Mouse (Mus musculus): ENCODE measurements around the gene Jade2. TPM values are rescaled to one million over a fixed set of nuclear protein-coding genes. Genes with fewer than 3 reads are reported as not detected.
A peak's percentile ranks its signal among the peaks of the same experiment; 100 is the strongest.

The Jade2 gene
- total RNA-seq (2021), result 10 to 100 TPM in 1 of 2 experiments, 1 to 10 TPM in 1; 9.2 to 11.1 TPM

- intact Hi-C loops (cut with DNase I), result no loop called here
- peak; percentile 65 to 76 for DNase-seq
These were observed at the start of gene Jade2 for GRCm38 (mm10) chr11:51857081-51857671. TSS of gene Jade2 (minus strand) at chr11:51857653.

- no peak for DNase-seq
- intact Hi-C loops (cut with DNase I), result no loop called here
These were observed 46.8 kb upstream of the Jade2 start for GRCm38 (mm10) chr11:51904224-51904623.

DNA sequence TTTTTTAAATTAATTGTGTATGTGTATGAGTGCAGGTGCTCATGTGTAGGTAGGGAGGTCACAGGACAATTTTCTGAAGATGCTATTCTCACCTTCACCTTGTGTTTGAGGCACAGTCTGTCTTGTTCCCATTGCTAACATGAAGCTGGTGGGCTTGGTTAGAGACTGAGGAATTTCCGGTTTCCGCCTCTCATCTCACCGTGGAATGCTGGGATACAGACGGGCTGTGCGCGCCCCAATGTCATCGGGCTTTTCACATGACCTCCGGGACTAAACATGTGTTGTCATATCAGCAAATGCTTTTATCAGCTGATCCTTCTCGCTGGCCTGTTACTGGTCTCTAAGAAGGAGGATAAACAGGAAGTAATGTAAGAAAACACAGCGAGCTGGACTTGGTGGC, 42.2 kb upstream of the Jade2 start:
- DNase-seq, result no peak
- intact Hi-C loops (cut with DNase I), result no loop called here

DNA sequence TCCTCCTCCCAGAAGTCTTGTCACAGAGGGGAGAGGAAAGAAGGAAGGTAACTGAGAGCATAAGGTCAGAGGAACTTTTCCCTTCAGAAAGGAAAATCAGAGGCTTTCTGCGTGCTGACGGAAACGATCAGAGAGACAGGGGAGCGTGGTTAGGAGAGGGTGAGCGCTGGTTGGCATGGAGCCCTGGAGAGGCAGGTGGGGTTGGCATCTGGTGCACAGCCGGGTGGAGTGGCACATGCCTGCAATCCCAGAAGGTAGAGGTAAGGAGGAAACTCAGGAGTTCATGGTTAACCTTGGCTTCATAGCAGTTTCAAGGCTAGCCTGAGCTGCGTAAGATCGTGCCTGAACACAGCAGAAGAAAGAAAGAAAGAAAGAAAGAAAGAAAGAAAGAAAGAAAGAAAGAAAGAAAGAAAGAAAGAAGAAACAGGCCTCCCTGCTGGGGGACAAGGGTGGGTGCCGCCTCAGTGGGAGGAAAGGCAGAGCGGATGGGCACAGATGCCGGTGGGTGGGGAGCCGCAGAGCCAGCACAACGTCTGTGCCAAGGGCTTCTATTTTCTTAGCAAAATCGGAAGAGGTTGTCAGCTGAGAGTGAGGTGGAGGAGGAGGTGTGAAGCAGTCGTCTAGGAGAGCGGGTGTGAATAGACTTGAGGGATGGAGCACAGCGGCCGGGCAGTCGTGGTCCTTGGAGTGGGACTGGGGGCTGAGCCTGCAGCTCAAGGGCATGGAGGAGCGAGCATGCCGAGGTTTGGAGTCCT, 41.0 kb upstream of the Jade2 start:
- no peak for DNase-seq
- intact Hi-C loops (cut with DNase I), result loop anchor here (1.0 kb wide), 1 partner anchor 18 kb away; no protein-coding TSS in a partner anchor

DNA sequence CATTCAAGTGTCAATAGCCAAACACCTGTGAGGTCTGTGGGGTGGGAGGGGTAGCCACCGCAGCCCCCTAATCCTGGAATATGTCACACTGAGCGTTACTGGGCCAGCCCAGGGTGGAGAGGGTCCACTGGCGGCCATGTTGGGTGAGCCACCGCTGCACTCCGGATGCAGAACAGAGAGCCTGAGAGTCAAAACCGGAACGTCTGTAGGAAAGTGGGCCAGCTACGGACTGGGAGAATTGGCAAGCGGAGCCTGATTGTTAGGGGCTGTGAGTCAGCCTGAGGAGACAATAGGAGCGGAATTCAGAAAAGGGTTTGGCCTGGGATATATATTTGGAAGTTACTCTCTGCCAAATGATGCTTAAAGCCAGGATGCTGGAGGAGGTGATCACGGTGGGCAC, 39.9 kb upstream of the Jade2 start:
- DNase-seq, result peak in 1 of 2 experiments; percentile 47
- intact Hi-C loops (cut with DNase I), result loop anchor here (2.0 kb wide), 1 partner anchor 39 kb away; no protein-coding TSS in a partner anchor

GRCm38 (mm10) chr11:51896012-51896411, 38.6 kb upstream of the Jade2 start:
- intact Hi-C loops (cut with DNase I), result loop anchor here (2.0 kb wide), 1 partner anchor 37 kb away; no protein-coding TSS in a partner anchor
- DNase-seq, result no peak

DNA sequence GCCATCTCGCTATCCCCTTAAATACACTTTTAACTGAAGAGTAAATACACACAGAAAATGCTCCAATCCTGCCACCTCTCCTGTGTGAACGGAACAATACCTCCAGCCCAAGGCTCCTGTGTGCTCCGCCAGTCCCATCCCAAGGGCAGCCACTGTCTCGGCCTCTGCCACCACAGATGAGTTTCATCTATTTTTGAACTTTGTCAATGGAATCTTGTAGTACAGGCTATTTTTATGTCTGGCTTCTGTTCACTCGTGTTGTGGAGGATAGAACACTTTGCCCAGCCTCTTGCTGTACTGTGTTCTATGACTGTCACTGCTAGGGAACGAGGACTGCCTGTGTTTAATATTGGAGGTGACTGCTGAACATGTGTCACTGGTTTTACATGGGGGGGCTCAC, 28.2 kb upstream of the Jade2 start:
- no peak for DNase-seq
- intact Hi-C loops (cut with DNase I), result no loop called here

DNA sequence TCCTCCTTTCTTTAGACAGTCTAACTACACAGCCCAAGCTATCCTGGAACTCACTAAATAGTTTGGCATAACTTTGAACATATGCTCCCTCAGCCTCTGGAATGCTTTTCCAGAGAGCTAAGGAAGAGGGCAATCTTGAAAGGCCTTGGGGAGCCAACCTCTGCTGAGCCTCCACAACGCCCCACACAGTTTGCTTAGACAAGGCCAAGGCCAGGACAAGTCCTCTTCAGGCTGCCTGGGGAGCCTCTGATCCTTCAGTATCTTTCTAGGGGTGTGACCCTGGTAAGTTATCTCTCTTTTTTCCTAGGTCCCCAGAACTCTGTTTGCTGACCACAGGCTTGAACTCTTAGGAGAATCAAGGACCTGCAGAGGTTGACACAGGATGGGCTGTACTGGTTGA, 26.6 kb upstream of the Jade2 start:
- intact Hi-C loops (cut with DNase I), result no loop called here
- DNase-seq, result no peak

DNA sequence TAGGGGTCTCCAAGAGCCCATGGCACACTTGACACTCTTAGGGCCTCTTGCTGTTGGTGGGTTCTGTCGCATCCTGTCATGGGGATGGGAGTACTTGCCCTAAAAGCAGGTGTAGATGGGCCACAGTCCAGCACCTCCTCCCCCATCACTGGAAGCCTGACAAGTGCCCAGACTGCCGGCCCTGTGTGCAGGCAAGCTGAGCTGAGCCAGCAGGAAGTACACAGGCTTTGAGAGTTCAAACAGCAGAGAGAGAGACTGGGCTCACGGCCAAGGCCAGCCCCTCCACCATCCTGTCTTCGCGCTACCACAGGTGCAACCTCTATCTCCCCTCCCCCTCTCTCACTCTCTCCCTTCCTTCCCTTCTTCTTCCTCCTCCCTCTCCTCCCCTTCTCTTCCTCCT, 26.2 kb upstream of the Jade2 start:
- DNase-seq, result peak in 1 of 2 experiments; percentile 51
- intact Hi-C loops (cut with DNase I), result no loop called here

GRCm38 (mm10) chr11:51881776-51882175, 24.3 kb upstream of the Jade2 start:
- intact Hi-C loops (cut with DNase I), result loop anchor here (1.0 kb wide), 1 partner anchor 23 kb away; no protein-coding TSS in a partner anchor
- DNase-seq, result no peak

GRCm38 (mm10) chr11:51881041-51881730, 23.7 kb upstream of the Jade2 start:
- DNase-seq, result no peak
- intact Hi-C loops (cut with DNase I), result loop anchor here (1.0 kb wide), 1 partner anchor 23 kb away; no protein-coding TSS in a partner anchor

DNA sequence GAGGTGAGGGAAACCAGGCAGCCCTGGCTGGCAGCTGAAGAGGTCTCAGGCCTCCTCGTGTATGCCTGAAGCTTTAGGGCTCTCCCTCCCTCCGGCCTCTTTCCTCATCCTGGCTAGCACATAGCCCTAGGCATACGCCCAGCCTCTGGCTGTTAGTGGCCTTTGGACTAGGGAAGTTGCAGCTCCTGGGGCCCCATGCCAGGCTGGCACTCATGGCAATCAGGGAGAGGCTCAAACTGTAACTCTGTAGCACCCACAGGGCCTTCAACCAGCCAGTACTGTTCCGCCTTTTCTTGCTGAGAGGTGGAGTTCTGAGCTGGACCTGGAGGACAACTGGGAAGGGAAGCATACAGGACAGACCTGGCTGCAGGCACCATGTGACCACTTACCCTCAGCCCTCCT, 19.5 kb upstream of the Jade2 start:
- no peak for DNase-seq
- intact Hi-C loops (cut with DNase I), result no loop called here

DNA sequence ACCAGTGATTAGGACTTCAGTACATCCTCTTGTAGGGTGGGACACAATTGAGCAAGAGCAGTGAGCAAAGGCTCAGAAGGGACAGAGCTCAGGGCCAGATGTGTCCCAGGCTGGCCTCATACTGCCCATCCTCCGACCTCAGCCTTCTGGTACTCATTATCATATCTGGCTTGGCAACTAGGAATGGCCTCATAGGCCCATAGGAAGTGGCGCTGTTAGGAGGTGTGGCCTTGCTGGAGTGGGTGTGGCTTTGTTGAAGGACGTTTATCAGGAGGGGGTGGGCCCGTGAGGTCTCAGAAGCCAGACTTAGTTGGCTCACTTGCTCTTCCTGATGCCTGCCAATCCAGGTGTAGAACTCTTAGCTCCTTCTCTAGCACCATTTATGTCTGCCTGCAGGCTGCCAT, 18.3 kb upstream of the Jade2 start:
- intact Hi-C loops (cut with DNase I), result no loop called here
- no peak for DNase-seq

GRCm38 (mm10) chr11:51875086-51875485, 17.6 kb upstream of the Jade2 start:
- no peak for DNase-seq
- intact Hi-C loops (cut with DNase I), result no loop called here

DNA sequence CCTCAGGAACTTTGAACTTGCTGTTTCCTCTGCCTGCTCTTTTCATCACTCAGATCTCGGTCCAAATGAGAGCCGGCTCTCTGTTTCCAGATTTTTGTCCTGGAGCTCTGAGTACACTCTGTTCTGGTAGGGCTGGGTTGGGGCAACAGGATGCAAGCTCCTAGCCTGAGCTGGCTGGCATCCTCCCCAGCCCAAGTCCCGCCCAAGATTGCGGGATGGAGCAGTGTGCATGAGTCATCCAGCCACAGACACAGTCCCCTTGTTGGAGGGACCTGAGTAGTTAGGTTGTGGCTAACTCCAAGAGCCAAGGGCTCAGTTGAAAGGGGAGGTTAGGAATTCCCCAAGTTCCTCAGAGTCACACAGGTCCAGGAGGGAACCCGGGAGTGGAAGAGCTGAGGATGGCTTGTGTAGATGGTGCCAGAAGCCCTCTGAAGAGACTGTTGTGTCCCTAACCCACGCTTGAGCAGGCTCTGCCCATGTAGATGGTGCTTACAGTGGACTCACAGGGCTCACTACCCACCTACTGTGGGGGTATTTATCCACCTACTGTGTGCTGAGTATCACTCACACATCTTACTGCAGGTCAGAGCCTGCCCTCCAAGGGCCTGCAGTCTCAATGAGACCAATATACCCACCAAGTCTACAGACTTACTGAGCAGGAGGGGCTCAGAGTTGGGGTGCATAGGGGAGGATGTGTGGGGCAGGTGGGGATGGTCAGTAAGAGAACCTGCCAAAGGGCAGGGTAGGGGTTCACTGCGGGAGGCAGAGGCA, 17.0 kb upstream of the Jade2 start:
- intact Hi-C loops (cut with DNase I), result no loop called here
- DNase-seq, result peak; percentile 73 to 80

- intact Hi-C loops (cut with DNase I), result no loop called here
- no peak for DNase-seq
These were observed 15.7 kb upstream of the Jade2 start for GRCm38 (mm10) chr11:51873141-51873540.

DNA sequence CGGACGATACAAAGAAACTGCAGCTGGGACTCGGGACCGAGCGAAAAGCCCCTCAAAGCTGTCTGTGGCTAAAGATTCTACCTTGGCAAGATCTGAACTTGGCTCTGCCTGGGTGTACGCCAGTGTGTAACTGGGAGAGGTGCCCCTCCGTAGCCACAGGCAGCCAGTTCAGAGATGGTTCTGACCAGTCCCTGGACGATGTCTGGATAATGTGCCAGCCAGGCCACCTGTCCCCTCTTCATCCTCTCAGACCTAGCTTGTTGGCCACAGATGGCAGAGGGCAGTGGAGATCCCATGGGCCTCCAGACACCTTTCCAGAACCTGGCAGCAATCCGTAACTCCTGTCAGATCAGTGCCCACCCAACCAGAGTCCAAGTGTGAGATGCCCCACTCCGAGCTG, 9.8 kb upstream of the Jade2 start:
- intact Hi-C loops (cut with DNase I), result no loop called here
- DNase-seq, result no peak

DNA sequence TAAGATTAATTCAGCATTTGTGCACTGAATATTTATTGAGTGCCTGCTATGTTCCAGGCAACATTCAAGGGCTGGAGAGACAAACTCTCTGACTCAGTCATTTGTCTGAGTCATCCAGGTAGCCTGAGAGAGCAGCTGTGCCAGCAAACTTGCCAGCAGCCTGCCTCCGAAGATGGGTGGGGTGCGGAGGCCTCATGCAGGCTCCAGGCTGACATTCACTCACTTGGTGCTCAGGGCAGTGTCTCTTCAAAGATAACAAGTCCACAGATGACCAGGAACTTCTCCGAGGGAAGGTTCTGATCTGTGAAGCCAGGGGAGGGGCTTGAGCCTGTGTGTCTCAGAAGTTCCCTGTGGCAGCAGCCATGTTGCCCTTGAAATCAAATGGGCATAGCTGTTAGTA, 8.6 kb upstream of the Jade2 start:
- no peak for DNase-seq
- intact Hi-C loops (cut with DNase I), result no loop called here

- DNase-seq, result no peak
- intact Hi-C loops (cut with DNase I), result no loop called here
These were observed 3.2 kb upstream of the Jade2 start for GRCm38 (mm10) chr11:51860666-51861065.

- intact Hi-C loops (cut with DNase I), result loop anchor here (1.0 to 2.0 kb wide), 3 partner anchors 37 to 139 kb away; partner anchors contain the start of gene Cdkn2aipnl
- DNase-seq, result no peak
These were observed 2.1 kb upstream of the Jade2 start for GRCm38 (mm10) chr11:51859561-51859960.
